Mouse (Mus musculus): ENCODE results near the gene Gm3147.
"Not testable (repeated sequence)": the region's sequence is repeated elsewhere in the genome, so short reads cannot be mapped to it uniquely, and the experiment has no call there.

Gene Gm3147

GRCm38 (mm10) chr5:94616242-94616641, at the start of gene Gm3147:
Gene Gm3147 (minus strand): TSS chr5:94616342.
- not testable (repeated sequence) for DNase-seq (ENCODE audit: low spot score in 2 of 2)

GRCm38 (mm10) chr5:94648082-94648481, 31.9 kb upstream of the Gm3147 start, which contains the start of gene Gm6205:
Gene Gm6205 (plus strand): TSS chr5:94648382.
- DNase-seq (ENCODE audit: low spot score in 2 of 2): not testable (repeated sequence)

- not testable (repeated sequence) for DNase-seq (ENCODE audit: low spot score in 2 of 2)
Measured at GRCm38 (mm10) chr5:94623679-94624078, 7.5 kb upstream of the Gm3147 start, which contains the start of gene Gm6509. Gene Gm6509 (plus strand): TSS chr5:94623979.

Measured in right cerebral cortex, postnatal 10 days (tissue).